Mouse (Mus musculus) mature B cell (primary cell): Measurements from ENCODE around the gene Aprt.

Experiments used
- in situ Hi-C: fragments of 300-500 bp; cut with MboI; formaldehyde crosslinking; loops from 2 replicates; pipeline ENCODE4 v1.14.3; 2019

The Aprt gene

GRCm38 (mm10) chr8:122564363-122565352 is 12.1 kb downstream of the Aprt start:
- in situ Hi-C loops, result no loop called here

- in situ Hi-C loops, result no loop called here
Measured at GRCm38 (mm10) chr8:122561199-122561598, 15.5 kb downstream of the Aprt start.

GRCm38 (mm10) chr8:122558671-122559349 is 17.9 kb downstream of the Aprt start:
- in situ Hi-C loops, result no loop called here

- in situ Hi-C loops, result no loop called here
Measured at GRCm38 (mm10) chr8:122557248-122558038, 19.3 kb downstream of the Aprt start.

- in situ Hi-C loops, result no loop called here
Measured at GRCm38 (mm10) chr8:122556030-122557009, 20.4 kb downstream of the Aprt start.

GRCm38 (mm10) chr8:122554786-122555185 is 21.9 kb downstream of the Aprt start:
- in situ Hi-C loops, result no loop called here

GRCm38 (mm10) chr8:122551265-122552051 is 25.3 kb downstream of the Aprt start, which contains the start of gene Piezo1:
Gene Piezo1, minus strand, starts transcription at chr8:122551329.
- in situ Hi-C loops, result no loop called here

- in situ Hi-C loops, result no loop called here
Measured at GRCm38 (mm10) chr8:122550995-122551264, 25.8 kb downstream of the Aprt start.

- in situ Hi-C loops, result no loop called here
Measured at GRCm38 (mm10) chr8:122550234-122550994, 26.3 kb downstream of the Aprt start.

GRCm38 (mm10) chr8:122548891-122549439 is 27.7 kb downstream of the Aprt start:
- in situ Hi-C loops, result loop anchor here (5.0 kb wide), 1 partner anchor 47 kb away; no protein-coding TSS in a partner anchor

- in situ Hi-C loops, result loop anchor here (5.0 kb wide), 1 partner anchor 46 kb away; no protein-coding TSS in a partner anchor
Measured at GRCm38 (mm10) chr8:122548331-122548730, 28.4 kb downstream of the Aprt start.

GRCm38 (mm10) chr8:122547815-122548214 is 28.9 kb downstream of the Aprt start:
- in situ Hi-C loops, result loop anchor here (5.0 kb wide), 1 partner anchor 46 kb away; no protein-coding TSS in a partner anchor

- in situ Hi-C loops, result loop anchor here (5.0 kb wide), 1 partner anchor 45 kb away; no protein-coding TSS in a partner anchor
Measured at GRCm38 (mm10) chr8:122546811-122547453, 29.8 kb downstream of the Aprt start.

- in situ Hi-C loops, result loop anchor here (5.0 kb wide), 1 partner anchor 44 kb away; no protein-coding TSS in a partner anchor
Measured at GRCm38 (mm10) chr8:122546066-122546755, 30.5 kb downstream of the Aprt start.

- in situ Hi-C loops, result no loop called here
Measured at GRCm38 (mm10) chr8:122544138-122544537, 32.6 kb downstream of the Aprt start.

GRCm38 (mm10) chr8:122538310-122539076 is 38.2 kb downstream of the Aprt start:
- in situ Hi-C loops, result no loop called here

- in situ Hi-C loops, result no loop called here
Measured at GRCm38 (mm10) chr8:122537812-122538211, 38.9 kb downstream of the Aprt start.
